Mouse (Mus musculus): ENCODE data around the gene Arhgef9.

Arhgef9 gene

DNA sequence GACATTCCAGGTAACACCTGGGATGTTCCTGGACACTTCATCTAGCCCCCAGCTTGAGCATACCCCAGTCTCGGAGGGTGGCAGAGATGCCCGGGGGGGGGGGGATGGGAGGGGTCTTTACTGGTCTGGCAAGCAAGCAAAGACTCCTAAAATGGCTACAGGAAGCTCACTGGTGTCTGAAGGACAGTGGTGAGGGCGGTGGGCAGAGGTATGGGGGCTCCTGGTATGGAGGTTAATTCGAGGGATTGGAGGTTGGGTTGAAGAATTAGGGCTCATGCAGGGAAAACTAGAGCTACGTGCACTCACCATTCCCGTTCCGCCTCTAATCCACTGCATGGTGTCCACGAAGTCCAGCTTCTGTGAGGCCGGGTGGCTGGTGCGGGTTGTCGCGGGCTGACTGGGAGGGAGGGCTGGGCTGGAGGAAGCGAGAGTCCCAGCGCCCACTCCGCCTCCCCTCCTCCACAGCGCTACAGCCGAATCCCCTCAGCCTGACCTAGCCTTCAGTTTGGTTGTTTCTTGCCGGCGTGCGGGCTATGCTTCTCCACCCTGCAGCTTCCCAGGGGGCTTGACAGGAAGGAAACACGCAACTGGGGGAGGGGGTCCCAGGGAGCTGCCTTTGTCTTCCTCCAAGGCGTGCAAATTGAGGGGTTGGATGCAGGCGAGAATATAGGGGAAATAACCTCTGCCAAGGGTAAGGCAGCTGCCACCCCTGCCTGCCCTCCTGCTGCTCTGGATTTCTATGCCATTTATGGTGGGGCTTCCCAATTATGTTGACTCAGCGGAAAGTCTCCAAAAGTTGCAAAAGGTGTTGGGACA, at the start of gene Arhgef9:
Gene Arhgef9 (minus strand): TSS at position 753 of the 816 bp plus-strand sequence.
- DNase-seq (ENCODE audit: low spot score in 2 of 2) = no peak

DNA sequence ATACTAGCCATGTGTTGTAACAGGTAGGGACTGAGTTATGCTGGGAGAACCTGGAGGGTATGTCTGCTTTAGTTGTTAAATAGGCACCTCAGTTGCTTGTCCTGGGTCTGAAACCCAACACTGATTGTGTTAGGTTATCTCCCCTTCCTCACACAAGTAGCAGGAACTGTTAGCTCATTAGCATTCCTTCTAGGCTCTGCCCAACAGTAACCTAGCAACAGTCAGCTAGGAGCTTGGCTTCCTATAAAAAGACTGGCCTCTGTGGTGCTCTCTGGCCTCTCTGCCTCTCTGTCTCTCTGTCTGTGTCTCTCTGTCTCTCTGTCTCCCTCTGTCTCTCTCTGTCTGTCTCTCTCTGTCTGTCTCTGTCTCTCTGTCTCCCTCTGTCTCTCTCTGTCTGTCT, 42.2 kb upstream of the Arhgef9 start:
- no peak for DNase-seq (ENCODE audit: low spot score in 2 of 2)

- DNase-seq (ENCODE audit: low spot score in 2 of 2) = no peak
These were observed 1.1 kb downstream of the Arhgef9 start for GRCm38 (mm10) chrX:95195363-95196103.

DNA sequence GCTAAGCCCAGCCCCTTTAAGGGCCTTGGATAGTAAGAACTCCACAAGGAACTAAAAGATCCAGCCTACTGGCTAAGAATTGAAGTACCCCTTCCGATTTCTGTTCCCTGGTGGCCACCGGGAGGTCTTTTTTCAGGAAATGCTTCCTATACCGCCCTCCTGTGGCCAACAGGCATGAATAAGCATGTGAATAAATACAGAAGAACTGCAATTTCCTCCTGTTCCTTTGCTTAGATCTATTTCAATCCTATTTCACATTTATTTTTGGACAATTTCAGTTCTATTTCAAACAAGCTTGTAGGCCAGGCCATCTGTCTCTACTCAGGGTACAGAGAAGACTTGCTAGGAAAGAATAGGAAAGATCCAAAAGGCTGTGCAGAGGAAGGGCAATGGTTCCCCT, 20.7 kb downstream of the Arhgef9 start:
- peak in 1 of 2 experiments; percentile 18 for DNase-seq (ENCODE audit: low spot score in 2 of 2)

DNA sequence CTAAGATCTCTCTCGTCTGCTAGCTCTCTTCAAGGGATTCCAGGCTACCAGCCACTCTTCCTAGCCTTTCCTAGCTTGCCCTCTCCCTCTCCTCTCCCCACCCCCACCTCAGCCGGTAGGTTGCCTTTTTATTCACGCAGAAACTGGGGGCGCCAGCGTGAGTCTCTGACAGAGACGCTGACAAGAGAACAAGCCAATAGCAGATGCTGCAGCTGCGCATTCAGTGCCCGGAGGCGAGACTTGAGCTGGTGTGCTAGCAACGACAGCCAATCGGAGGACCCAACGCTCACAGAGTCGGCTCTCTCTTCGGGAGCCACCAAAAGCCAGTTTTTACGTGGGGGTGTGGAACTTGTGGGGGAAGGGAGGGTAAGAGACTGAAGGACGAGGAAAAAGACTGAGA, 30.3 kb downstream of the Arhgef9 start:
- peak; percentile 71 to 75 for DNase-seq (ENCODE audit: low spot score in 2 of 2)

GRCm38 (mm10) chrX:95165671-95166127, 31.0 kb downstream of the Arhgef9 start:
- DNase-seq (ENCODE audit: low spot score in 2 of 2) = peak; percentile 4 to 10

DNA sequence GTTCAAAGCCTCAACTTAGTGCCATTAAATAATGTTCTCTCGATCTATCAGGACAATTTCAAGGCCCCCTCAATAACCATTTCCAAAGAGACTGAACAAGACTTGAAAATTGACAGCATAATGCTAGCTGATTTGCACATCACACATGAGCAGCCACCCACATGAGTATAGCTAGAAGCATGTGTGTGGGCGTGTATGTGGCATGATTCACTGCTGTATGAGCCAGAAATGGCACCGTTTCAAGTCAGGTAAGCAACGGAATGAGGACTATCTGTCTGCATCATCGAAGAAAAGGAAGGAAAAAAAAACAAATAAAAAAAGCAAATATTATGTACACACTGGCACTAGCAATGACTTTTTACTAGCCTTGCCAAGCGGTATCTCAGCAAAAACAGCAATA, 32.5 kb downstream of the Arhgef9 start:
- no peak for DNase-seq (ENCODE audit: low spot score in 2 of 2)

DNA sequence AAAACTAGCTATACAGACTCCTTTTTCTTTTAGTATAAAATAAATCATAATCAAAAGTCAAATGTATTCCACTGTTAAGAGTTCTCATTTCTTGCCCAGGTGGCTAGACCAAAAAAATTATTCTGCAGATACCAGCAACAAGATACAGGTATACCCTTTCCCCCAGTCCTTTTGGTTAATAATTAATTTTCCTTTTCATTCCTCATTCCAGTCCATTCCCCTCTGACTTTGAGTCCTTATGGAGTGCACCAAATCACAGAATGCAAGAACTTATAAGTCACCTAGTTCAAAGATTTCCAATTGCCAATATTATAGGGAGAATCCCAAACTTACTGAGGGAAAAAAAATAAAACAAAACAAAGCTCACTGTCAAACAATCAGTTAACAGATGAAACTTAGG, 33.2 kb downstream of the Arhgef9 start:
- no peak for DNase-seq (ENCODE audit: low spot score in 2 of 2)

DNA sequence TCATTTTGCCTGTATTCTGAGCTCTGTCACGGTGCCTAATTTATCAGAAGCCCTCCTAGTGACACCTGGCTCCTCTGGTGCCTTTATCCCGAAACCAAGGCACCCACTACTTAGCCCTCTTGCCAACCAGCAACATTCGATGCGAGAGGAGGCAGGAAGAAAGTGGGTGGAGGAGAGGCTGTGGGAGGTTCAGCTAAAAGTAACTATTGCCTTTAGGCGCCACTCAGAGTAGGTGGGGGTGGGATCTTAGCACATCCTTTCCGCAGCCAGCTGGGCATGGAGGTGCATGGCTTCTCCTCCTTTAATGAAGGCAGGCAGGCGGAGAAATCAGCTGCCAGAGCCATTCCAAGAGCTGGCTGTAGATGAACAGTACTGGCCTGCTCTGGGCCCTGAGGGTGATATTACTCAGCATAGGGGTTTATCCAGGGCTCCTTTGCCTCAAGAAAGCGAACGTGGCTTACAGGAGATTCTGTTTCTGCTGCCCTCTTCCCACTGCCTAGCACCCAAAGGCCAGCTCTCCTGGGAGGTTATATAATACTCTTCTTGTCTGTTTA, 39.7 kb downstream of the Arhgef9 start:
- DNase-seq (ENCODE audit: low spot score in 2 of 2) = no peak

DNA sequence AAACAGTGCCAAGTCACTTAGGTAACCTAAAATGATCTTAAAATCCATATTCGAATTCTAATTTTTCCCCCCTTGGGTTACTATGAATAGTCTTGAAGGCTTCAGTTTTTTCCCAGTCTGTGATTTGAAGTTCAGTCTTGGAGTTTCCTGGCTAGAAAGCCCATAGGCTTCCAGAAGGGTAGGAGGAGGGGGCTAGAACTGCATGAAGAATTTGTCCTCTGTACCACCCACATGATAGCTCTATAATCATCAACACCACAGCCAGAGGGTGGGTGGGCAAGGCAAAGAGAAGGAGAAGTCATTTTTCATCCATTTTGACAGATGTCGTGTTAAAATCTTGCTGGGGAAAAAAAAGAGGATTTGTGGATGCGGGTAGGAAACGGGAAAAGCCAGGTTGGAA, 58.0 kb downstream of the Arhgef9 start:
- DNase-seq (ENCODE audit: low spot score in 2 of 2) = no peak

GRCm38 (mm10) chrX:95133502-95133901, 63.2 kb downstream of the Arhgef9 start:
- no peak for DNase-seq (ENCODE audit: low spot score in 2 of 2)

GRCm38 (mm10) chrX:95132996-95133395, 63.7 kb downstream of the Arhgef9 start:
- no peak for DNase-seq (ENCODE audit: low spot score in 2 of 2)

- DNase-seq (ENCODE audit: low spot score in 2 of 2) = no peak
These were observed 64.9 kb downstream of the Arhgef9 start for GRCm38 (mm10) chrX:95131783-95132182.

GRCm38 (mm10) chrX:95123462-95123861, 73.2 kb downstream of the Arhgef9 start:
- DNase-seq (ENCODE audit: low spot score in 2 of 2) = no peak

DNA sequence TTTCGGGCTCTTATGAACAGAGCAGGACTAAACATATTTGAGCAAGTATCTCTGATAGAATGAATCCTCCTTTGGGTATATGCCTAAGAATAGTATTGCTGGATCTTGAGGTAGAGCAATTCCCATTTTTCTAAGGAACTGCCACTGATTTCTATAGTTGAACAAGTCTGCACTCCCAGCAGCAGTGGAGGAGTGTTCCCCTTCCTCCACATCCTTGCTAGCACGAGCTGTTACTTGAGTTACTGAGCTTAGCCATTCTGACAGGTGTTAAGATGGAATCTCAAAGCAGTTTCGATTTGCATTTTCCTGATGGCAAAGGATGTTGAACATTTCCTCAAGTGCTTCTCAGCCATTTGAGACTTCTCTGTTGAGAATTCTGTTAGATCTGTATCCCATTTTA, 92.3 kb downstream of the Arhgef9 start:
- DNase-seq (ENCODE audit: low spot score in 2 of 2) = no peak

DNA sequence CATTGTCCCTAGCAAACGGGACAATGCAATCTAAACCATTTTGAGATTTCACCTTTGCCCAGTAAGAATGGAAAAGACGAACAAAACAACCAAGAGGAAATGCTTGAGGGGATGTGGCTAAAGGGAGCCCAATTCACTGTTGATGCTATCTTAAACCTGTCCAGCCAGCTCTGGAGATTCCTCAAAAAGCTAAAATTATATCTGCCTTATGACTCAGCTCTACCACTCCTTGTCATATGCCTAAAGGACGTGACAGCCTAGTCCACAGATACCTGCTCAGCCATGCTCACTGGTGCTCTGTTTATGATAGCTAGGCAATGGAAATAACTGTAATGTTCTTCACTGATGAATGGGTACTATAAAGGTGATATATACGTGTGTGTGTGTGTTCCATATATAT, 109.0 kb downstream of the Arhgef9 start:
- DNase-seq (ENCODE audit: low spot score in 2 of 2) = no peak

- no peak for DNase-seq (ENCODE audit: low spot score in 2 of 2)
These were observed 119.5 kb downstream of the Arhgef9 start for GRCm38 (mm10) chrX:95077013-95077699.

- DNase-seq (ENCODE audit: low spot score in 2 of 2) = no peak
These were observed 168.7 kb downstream of the Arhgef9 start for GRCm38 (mm10) chrX:95027907-95028306.

DNA sequence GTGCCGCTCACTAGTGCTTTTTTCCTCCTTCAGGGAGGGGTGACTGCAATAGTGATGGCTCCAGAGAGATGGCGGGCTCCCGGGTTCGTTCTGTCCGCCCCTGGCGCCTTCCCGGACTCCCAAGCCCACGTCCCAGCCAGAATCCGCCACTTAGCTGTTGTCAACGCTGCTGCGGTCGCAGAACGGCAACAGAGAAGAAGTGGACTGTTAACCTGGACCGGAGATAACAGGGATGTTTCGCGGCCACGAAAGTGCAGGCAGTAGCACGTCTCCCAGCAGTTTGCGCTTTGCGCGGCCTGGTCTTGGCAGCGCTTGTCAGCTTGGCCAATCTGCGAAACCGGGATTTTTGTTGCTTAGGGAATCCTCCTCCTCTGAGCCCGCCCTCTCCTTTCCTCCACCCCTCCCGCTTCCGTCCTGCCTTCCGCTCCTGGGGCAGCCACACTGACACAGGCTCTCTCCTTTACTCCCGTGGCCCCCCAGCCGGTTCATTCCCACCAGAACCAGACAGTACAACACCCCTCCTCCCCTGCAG, 170.2 kb downstream of the Arhgef9 start, which contains the start of gene Spin4:
Gene Spin4 (minus strand): TSS at position 322 of the 532 bp plus-strand sequence.
- DNase-seq (ENCODE audit: low spot score in 2 of 2) = peak in 1 of 2 experiments; percentile 3

- no peak for DNase-seq (ENCODE audit: low spot score in 2 of 2)
These were observed 170.8 kb downstream of the Arhgef9 start for GRCm38 (mm10) chrX:95025779-95026360.

- peak in 1 of 2 experiments; percentile 37 for DNase-seq (ENCODE audit: low spot score in 2 of 2)
These were observed 184.6 kb downstream of the Arhgef9 start for GRCm38 (mm10) chrX:95012033-95012432.

Data from thymus, postnatal 10 days (tissue).